8 mouse cellular contexts compared by ENCODE assay signal in genomic region chr5:33630061-33630460, GRCm38 (mm10). TPM values are rescaled to one million over a fixed set of nuclear protein-coding genes. Genes with fewer than 3 reads are reported as not detected.
DNase-seq lines count a peak whose midpoint lies in the region; ATAC-seq and TF ChIP-seq lines count a peak whose summit lies in the region.

No protein-coding gene starts in this region.

- no peaks in the 10 kb centered on the region for H3K36me3 ChIP-seq in heart, adult 2 months (ENCODE audit: control insufficient read depth, insufficient read depth, low read length)
- peaks cover 16% of the 10 kb centered on the region for H3K36me3 ChIP-seq in forebrain, embryonic 10.5 days (replicated peaks)
- H3K36me3 ChIP-seq in hindbrain, embryonic 12.5 days = 0 out of 2 replicates have a peak, but pooled peaks cover 6% of the 10 kb centered on the region
- no peaks in the 10 kb centered on the region for H3K36me3 ChIP-seq in liver, embryonic 16.5 days (ENCODE audit: control insufficient read depth, insufficient read depth)
- H3K36me3 ChIP-seq in neural tube, embryonic 13.5 days = no peaks in the 10 kb centered on the region

- TF ChIP-seq CTCF in heart, adult 2 months (IDR thresholded peaks at IDR 0.05) = no peak

- peak overlapping the region; percentile 60 for H3K4me3 ChIP-seq in heart, adult 2 months
- peak overlapping the region; percentile 92 for H3K4me3 ChIP-seq in forebrain, embryonic 10.5 days
- peak overlapping the region; percentile 83 for H3K4me3 ChIP-seq in hindbrain, embryonic 12.5 days
- H3K4me3 ChIP-seq in liver, embryonic 16.5 days (ENCODE audit: low read depth, low read length) = peak overlapping the region; percentile 83
- peak overlapping the region; percentile 72 for H3K4me3 ChIP-seq in neural tube, embryonic 13.5 days

- H3K4me1 ChIP-seq in heart, adult 2 months (ENCODE audit: control insufficient read depth, insufficient read depth, low read length) = peaks cover 14% of the 10 kb centered on the region
- peaks cover 36% of the 10 kb centered on the region for H3K4me1 ChIP-seq in forebrain, embryonic 10.5 days
- peaks cover 18% of the 10 kb centered on the region for H3K4me1 ChIP-seq in hindbrain, embryonic 12.5 days
- peaks cover 22% of the 10 kb centered on the region for H3K4me1 ChIP-seq in liver, embryonic 16.5 days (ENCODE audit: control insufficient read depth, low read depth, low read length)
- peaks cover 28% of the 10 kb centered on the region for H3K4me1 ChIP-seq in neural tube, embryonic 13.5 days (replicated peaks)

- peak overlapping the region; percentile 30 for H3K9ac ChIP-seq in heart, adult 2 months (ENCODE audit: low read depth, low read length)
- peak overlapping the region; percentile 63 for H3K9ac ChIP-seq in hindbrain, embryonic 12.5 days
- H3K9ac ChIP-seq in liver, embryonic 16.5 days (ENCODE audit: low read depth, low read length) = peak overlapping the region; percentile 67
- H3K9ac ChIP-seq in neural tube, embryonic 13.5 days = peak overlapping the region; percentile 64

- DNase-seq in heart, adult 2 months = peak in 1 of 2 experiments; percentile 69
- no peak for DNase-seq in heart, postnatal 25 days (ENCODE audit: low spot score)
- DNase-seq in T-cell, adult 2 months (ENCODE audit: low spot score) = peak; percentile 48
- no peak for DNase-seq in forebrain, embryonic 10.5 days (ENCODE audit: extremely low spot score, low spot score)
- DNase-seq in embryo, embryonic 11 days = no peak

- H3K4me2 ChIP-seq in hindbrain, embryonic 12.5 days (replicated peaks) = peak overlapping the region; percentile 90
- H3K4me2 ChIP-seq in liver, embryonic 16.5 days (ENCODE audit: low read depth, low read length) = peak overlapping the region; percentile 99
- H3K4me2 ChIP-seq in neural tube, embryonic 13.5 days = peak overlapping the region; percentile 94

- H3K27ac ChIP-seq in heart, adult 2 months = peak overlapping the region; percentile 91
- H3K27ac ChIP-seq in forebrain, embryonic 10.5 days = peak overlapping the region; percentile 92
- H3K27ac ChIP-seq in hindbrain, embryonic 12.5 days = peak overlapping the region; percentile 60; the same call in 1 of the 2 replicates
- H3K27ac ChIP-seq in liver, embryonic 16.5 days (ENCODE audit: low read length) = peak overlapping the region; percentile 85
- H3K27ac ChIP-seq in neural tube, embryonic 13.5 days (replicated peaks) = peak overlapping the region; percentile 89

- 2% methylated on average over 9 of the region's 9 CpGs for WGBS in heart, adult 2 months
- 9% methylated on average over 9 of the region's 9 CpGs for WGBS in forebrain, embryonic 10.5 days
- 8% methylated on average over 9 of the region's 9 CpGs for WGBS in hindbrain, embryonic 12.5 days
- 2% methylated on average over 9 of the region's 9 CpGs for WGBS in liver, embryonic 16.5 days (ENCODE audit: insufficient replicate concordance)
- 4% methylated on average over 9 of the region's 9 CpGs for WGBS in neural tube, embryonic 13.5 days

- peak; percentile 33 for ATAC-seq in hindbrain, embryonic 12.5 days (ENCODE audit: low FRiP score)
- peak; percentile 66 for ATAC-seq in liver, embryonic 16.5 days (ENCODE audit: low read depth)
- peak; percentile 15; the same call in 1 of the 2 replicates for ATAC-seq in neural tube, embryonic 13.5 days (ENCODE audit: low read depth)

- H3K9me3 ChIP-seq in forebrain, embryonic 10.5 days = no peaks in the 10 kb centered on the region
- no peaks in the 10 kb centered on the region for H3K9me3 ChIP-seq in hindbrain, embryonic 12.5 days (replicated peaks)
- H3K9me3 ChIP-seq in liver, embryonic 16.5 days (replicated peaks; ENCODE audit: control insufficient read depth, low read length) = no peaks in the 10 kb centered on the region
- no peaks in the 10 kb centered on the region for H3K9me3 ChIP-seq in neural tube, embryonic 13.5 days

- intact Hi-C loops in heart, adult 2 months (cut with DNase I) = loop anchor here (2.0 to 5.0 kb wide), 2 partner anchors 21 to 307 kb away; partner anchors contain the start of gene Nelfa
- intact Hi-C loops in heart, postnatal 25 days (cut with DNase I) = no loop called here

- TF ChIP-seq POLR2A in heart, adult 2 months (IDR thresholded peaks at IDR 0.05; ENCODE audit: insufficient read depth, low read depth, low read length) = no peak

- H3K27me3 ChIP-seq in heart, adult 2 months (ENCODE audit: control insufficient read depth, insufficient read depth, low read length) = no peaks in the 10 kb centered on the region
- no peaks in the 10 kb centered on the region for H3K27me3 ChIP-seq in forebrain, embryonic 10.5 days (ENCODE audit: poor library complexity, severe bottlenecking)
- no peaks in the 10 kb centered on the region for H3K27me3 ChIP-seq in hindbrain, embryonic 12.5 days
- H3K27me3 ChIP-seq in liver, embryonic 16.5 days (ENCODE audit: control insufficient read depth, insufficient read depth, low read depth, low read length) = no peaks in the 10 kb centered on the region
- H3K27me3 ChIP-seq in neural tube, embryonic 13.5 days = no peaks in the 10 kb centered on the region

- TF ChIP-seq EP300 in heart, adult 2 months (IDR thresholded peaks at IDR 0.05; ENCODE audit: insufficient read depth, low read depth, low read length) = 0 out of 2 replicates have a peak, but pooled peaks have one; percentile 0

- H3K79me2 ChIP-seq in heart, adult 2 months (replicated peaks; ENCODE audit: control insufficient read depth, insufficient read depth, low read length) = peaks cover 5% of the 10 kb centered on the region

RNA-seq across cellular contexts. Expression of gene Gm9903, which starts 0.3 kb away (rescaled TPM):
- total RNA-seq in heart, adult 2 months (2021) = 1 to 10 TPM; 1.0 to 1.1 TPM
- 2.1 and 2.5 TPM in 2 replicates for polyA plus RNA-seq in heart, adult 2 months (2012; rRNA removed)
- 1 to 10 TPM; 1.1 to 1.3 TPM for total RNA-seq in heart, postnatal 25 days (2021)
- polyA plus RNA-seq in forebrain, embryonic 10.5 days (2016; fragmentation: Nextera tagmentation; extraction: Ambion mirVana) = 0.41 and 0.52 TPM in 2 replicates
- 0.35 and 1.3 TPM in 2 replicates for polyA plus RNA-seq in hindbrain, embryonic 12.5 days (2016; fragmentation: Nextera tagmentation; extraction: Ambion mirVana)
- 0.12 TPM in 1 of 2 replicates, not detected in the other for polyA plus RNA-seq in liver, embryonic 16.5 days (2015; fragmentation: Nextera tagmentation; extraction: Ambion mirVana)
- polyA plus RNA-seq in neural tube, embryonic 13.5 days (2015; fragmentation: Nextera tagmentation; extraction: Ambion mirVana) = 0.71 and 0.95 TPM in 2 replicates

RNA-seq across cellular contexts. Expression of gene Fam53a, which starts 0.6 kb away (rescaled TPM):
- 10 to 100 TPM; 26.1 to 26.9 TPM for total RNA-seq in heart, adult 2 months (2021)
- polyA plus RNA-seq in heart, adult 2 months (2012; rRNA removed) = 19.7 and 22.8 TPM in 2 replicates
- total RNA-seq in heart, postnatal 25 days (2021) = 10 to 100 TPM; 24.6 to 25.2 TPM
- 70.0 and 73.0 TPM in 2 replicates for polyA plus RNA-seq in forebrain, embryonic 10.5 days (2016; fragmentation: Nextera tagmentation; extraction: Ambion mirVana)
- polyA plus RNA-seq in hindbrain, embryonic 12.5 days (2016; fragmentation: Nextera tagmentation; extraction: Ambion mirVana) = 42.3 and 50.8 TPM in 2 replicates
- 17.5 and 18.4 TPM in 2 replicates for polyA plus RNA-seq in liver, embryonic 16.5 days (2015; fragmentation: Nextera tagmentation; extraction: Ambion mirVana)
- 28.8 and 31.4 TPM in 2 replicates for polyA plus RNA-seq in neural tube, embryonic 13.5 days (2015; fragmentation: Nextera tagmentation; extraction: Ambion mirVana)

RNA-seq across cellular contexts. Expression of gene Slbp, which starts 22.3 kb away (rescaled TPM):
- 10 to 100 TPM; 10.6 to 12.7 TPM for total RNA-seq in heart, adult 2 months (2021)
- 7.7 and 13.8 TPM in 2 replicates for polyA plus RNA-seq in heart, adult 2 months (2012; rRNA removed)
- 10 to 100 TPM; 15.3 to 16.2 TPM for total RNA-seq in heart, postnatal 25 days (2021)
- 335 and 357 TPM in 2 replicates for polyA plus RNA-seq in forebrain, embryonic 10.5 days (2016; fragmentation: Nextera tagmentation; extraction: Ambion mirVana)
- 182 and 186 TPM in 2 replicates for polyA plus RNA-seq in hindbrain, embryonic 12.5 days (2016; fragmentation: Nextera tagmentation; extraction: Ambion mirVana)
- polyA plus RNA-seq in liver, embryonic 16.5 days (2015; fragmentation: Nextera tagmentation; extraction: Ambion mirVana) = 214 and 245 TPM in 2 replicates
- 113 and 132 TPM in 2 replicates for polyA plus RNA-seq in neural tube, embryonic 13.5 days (2015; fragmentation: Nextera tagmentation; extraction: Ambion mirVana)

RNA-seq across cellular contexts. Expression of gene Tacc3, which starts 27.9 kb away (rescaled TPM):
- 1 to 10 TPM; 1.4 to 3.1 TPM for total RNA-seq in heart, adult 2 months (2021)
- 1.8 and 2.6 TPM in 2 replicates for polyA plus RNA-seq in heart, adult 2 months (2012; rRNA removed)
- total RNA-seq in heart, postnatal 25 days (2021) = 1 to 10 TPM; 2.4 TPM
- 349 TPM in 2 replicates for polyA plus RNA-seq in forebrain, embryonic 10.5 days (2016; fragmentation: Nextera tagmentation; extraction: Ambion mirVana)
- polyA plus RNA-seq in hindbrain, embryonic 12.5 days (2016; fragmentation: Nextera tagmentation; extraction: Ambion mirVana) = 161 TPM in 2 replicates
- polyA plus RNA-seq in liver, embryonic 16.5 days (2015; fragmentation: Nextera tagmentation; extraction: Ambion mirVana) = 127 and 129 TPM in 2 replicates
- polyA plus RNA-seq in neural tube, embryonic 13.5 days (2015; fragmentation: Nextera tagmentation; extraction: Ambion mirVana) = 40.7 and 46.3 TPM in 2 replicates

RNA-seq across cellular contexts. Expression of gene Tmem129, which starts 28.2 kb away (rescaled TPM):
- total RNA-seq in heart, adult 2 months (2021) = 10 to 100 TPM; 19.3 to 21.8 TPM
- polyA plus RNA-seq in heart, adult 2 months (2012; rRNA removed) = 40.1 and 49.0 TPM in 2 replicates
- 10 to 100 TPM; 19.8 to 20.2 TPM for total RNA-seq in heart, postnatal 25 days (2021)
- 38.0 and 39.5 TPM in 2 replicates for polyA plus RNA-seq in forebrain, embryonic 10.5 days (2016; fragmentation: Nextera tagmentation; extraction: Ambion mirVana)
- 33.3 and 33.8 TPM in 2 replicates for polyA plus RNA-seq in hindbrain, embryonic 12.5 days (2016; fragmentation: Nextera tagmentation; extraction: Ambion mirVana)
- 21.7 and 21.8 TPM in 2 replicates for polyA plus RNA-seq in liver, embryonic 16.5 days (2015; fragmentation: Nextera tagmentation; extraction: Ambion mirVana)
- 24.7 and 27.6 TPM in 2 replicates for polyA plus RNA-seq in neural tube, embryonic 13.5 days (2015; fragmentation: Nextera tagmentation; extraction: Ambion mirVana)

Comparison
In these comparisons a context has a peak if more than half of its experiments do, and no peak if none do; other contexts are left out.
1. ATAC-seq: peak in every context shown above with its lines; median percentile 66 in liver, embryonic 16.5 days; 33 in hindbrain, embryonic 12.5 days; 15 in neural tube, embryonic 13.5 days.